Mouse (Mus musculus) testis, adult 2 months (tissue): Measurements from ENCODE around the gene Ercc1. TPM values are rescaled to one million over a fixed set of nuclear protein-coding genes. Genes with fewer than 3 reads are reported as not detected.
A peak's percentile ranks its signal among the peaks of the same experiment; 100 is the strongest.

Experiments
- H3K27ac ChIP-seq: fragments of 200-500 bp; 2 replicates; pipeline ENCODE4 v1.5.1; 2012; ENCODE audit warnings: low read depth, low read length; ENCODE audit not compliant: control insufficient read depth, insufficient read depth
- H3K27me3 ChIP-seq: fragments of 200-500 bp; 2 replicates; pipeline ENCODE4 v1.6.1; 2012; ENCODE audit warnings: mild to moderate bottlenecking, low read length, moderate library complexity; ENCODE audit not compliant: control insufficient read depth, insufficient read depth
- H3K36me3 ChIP-seq: fragments of 200-500 bp; 2 replicates; pipeline ENCODE4 v1.6.1; 2012; ENCODE audit warnings: mild to moderate bottlenecking, low read length; ENCODE audit not compliant: control insufficient read depth, insufficient read depth
- H3K4me1 ChIP-seq: fragments of 200-500 bp; 2 replicates; pipeline ENCODE4 v1.6.1; 2012; ENCODE audit warnings: low read length; ENCODE audit not compliant: control insufficient read depth, insufficient read depth
- H3K4me3 ChIP-seq: fragments of 200-500 bp; 2 replicates; pipeline ENCODE4 v1.5.1; 2012; ENCODE audit warnings: low read depth, mild to moderate bottlenecking, low read length, moderate library complexity, mixed read lengths; ENCODE audit not compliant: control insufficient read depth
- CTCF ChIP-seq: fragments of 200-500 bp; IDR thresholded peaks from 2 replicates; pipeline ENCODE4 v1.5.1; 2012; ENCODE audit warnings: low read depth, mild to moderate bottlenecking, inconsistent platforms, low read length, moderate library complexity; ENCODE audit not compliant: control insufficient read depth, insufficient read depth, insufficient replicate concordance
- POLR2A ChIP-seq: fragments of 200-500 bp; IDR thresholded peaks from 2 replicates; pipeline ENCODE4 v1.6.1; 2012; ENCODE audit warnings: low read depth, mild to moderate bottlenecking, inconsistent platforms, low read length, moderate library complexity; ENCODE audit not compliant: control insufficient read depth
- polyA plus RNA-seq: library from polyadenylated mRNA; depleted of rRNA; stranded (reverse); fragments of >200 nt; gene quantifications from 2 replicates; pipeline ENCODE4 v1.2.3, GENCODE M21; 2012

Gene Ercc1
- polyA plus RNA-seq, 1 experiment, result 50.1 TPM

GRCm38 (mm10) chr7:19306819-19307738 lies 37.5 kb upstream of the Ercc1 start:
- H3K4me1 ChIP-seq, result peaks cover 39% of the 10 kb centered on the region
- no peaks in the 10 kb centered on the region for H3K36me3 ChIP-seq
- no peaks in the 10 kb centered on the region; the same call in 1 of the 2 replicates for H3K27me3 ChIP-seq
- no peak overlapping the region for H3K4me3 ChIP-seq
- TF ChIP-seq CTCF, result no peak
- TF ChIP-seq POLR2A, result no peak
- no peak overlapping the region for H3K27ac ChIP-seq

GRCm38 (mm10) chr7:19307739-19308453 lies 36.7 kb upstream of the Ercc1 start:
- peak overlapping the region; percentile 72; the same call in 1 of the 2 replicates for H3K27ac ChIP-seq
- H3K36me3 ChIP-seq, result no peaks in the 10 kb centered on the region
- no peaks in the 10 kb centered on the region; the same call in 1 of the 2 replicates for H3K27me3 ChIP-seq
- TF ChIP-seq POLR2A (no peak), CTCF (no peak)
- peaks cover 39% of the 10 kb centered on the region for H3K4me1 ChIP-seq
- H3K4me3 ChIP-seq, result peak overlapping the region; percentile 86

GRCm38 (mm10) chr7:19308454-19309277 lies 35.9 kb upstream of the Ercc1 start:
- peaks cover 34% of the 10 kb centered on the region for H3K4me1 ChIP-seq
- no peaks in the 10 kb centered on the region; the same call in 1 of the 2 replicates for H3K27me3 ChIP-seq
- peak overlapping the region; percentile 86 for H3K4me3 ChIP-seq
- no peak for TF ChIP-seq POLR2A
- TF ChIP-seq CTCF, result no peak
- peak overlapping the region; percentile 72; the same call in 1 of the 2 replicates for H3K27ac ChIP-seq
- no peaks in the 10 kb centered on the region for H3K36me3 ChIP-seq

GRCm38 (mm10) chr7:19309278-19309883 lies 35.2 kb upstream of the Ercc1 start:
- no peak for TF ChIP-seq CTCF
- no peak for TF ChIP-seq POLR2A
- Histone ChIP-seq H3K36me3 (no peaks in the 10 kb centered on the region), H3K27me3 (no peaks in the 10 kb centered on the region; the same call in 1 of the 2 replicates)

GRCm38 (mm10) chr7:19309884-19310641 lies 34.5 kb upstream of the Ercc1 start, which contains the start of gene Fosb:
Gene Fosb, minus strand, starts transcription at chr7:19310051.
- TF ChIP-seq CTCF (peak; percentile 24; the same call in 1 of the 2 replicates), POLR2A (no peak)
- Histone ChIP-seq H3K27me3 (no peaks in the 10 kb centered on the region), H3K36me3 (no peaks in the 10 kb centered on the region), H3K4me1 (peaks cover 28% of the 10 kb centered on the region), H3K4me3 (peak within 1 kb of the TSS; percentile 87), H3K27ac (no peak within 1 kb of the TSS)

More at GRCm38 (mm10) chr7:19309278-19309883, 35.2 kb upstream of the Ercc1 start:
- Histone ChIP-seq H3K4me3 (peak overlapping the region; percentile 82), H3K4me1 (peaks cover 31% of the 10 kb centered on the region), H3K27ac (no peak overlapping the region)

- no peak overlapping the region for H3K27ac ChIP-seq
- no peak overlapping the region for H3K4me3 ChIP-seq
- no peaks in the 10 kb centered on the region for H3K27me3 ChIP-seq
- TF ChIP-seq CTCF (no peak), POLR2A (no peak)
- H3K36me3 ChIP-seq, result no peaks in the 10 kb centered on the region
- H3K4me1 ChIP-seq, result peaks cover 27% of the 10 kb centered on the region
Measured at GRCm38 (mm10) chr7:19311991-19312390, 32.6 kb upstream of the Ercc1 start.
